Mouse (Mus musculus) hematopoietic stem cell, adult 5-6 weeks (primary cell): Measurements from ENCODE around the gene Pld3. TPM values are rescaled to one million over a fixed set of nuclear protein-coding genes. Genes with fewer than 3 reads are reported as not detected.

Experiments
- ATAC-seq, 2 experiments: fragments of 125-278 bp in 1 of 2; replicated peaks in 1 of 2; 2 replicates each; pipeline ENCODE4 v1.8.0; 2016 to 2017; ENCODE audit warnings: inconsistent platforms in 2 of 2, mild to moderate bottlenecking in 2 of 2, moderate number of reproducible peaks in 2 of 2, low read depth in 1 of 2, moderate TSS enrichment in 1 of 2; ENCODE audit not compliant: low FRiP score in 2 of 2, poor library complexity in 2 of 2, severe bottlenecking in 2 of 2, insufficient read depth in 1 of 2, low TSS enrichment in 1 of 2
- total RNA-seq: library from RNA; stranded (forward); fragments of 172-1452, 232-1000 nt; gene quantifications from 2 replicates; pipeline ENCODE4 v1.2.3, GENCODE M21; 2017

Pld3 gene
- total RNA-seq, 1 experiment from 2014 or later, result 15.2 TPM

- ATAC-seq, result peak; percentile 80 to 83
Measured at GRCm38 (mm10) chr7:27576914-27577313, 23.9 kb upstream of the Pld3 start.

- ATAC-seq, result no peak
Measured at GRCm38 (mm10) chr7:27574124-27574880, 21.3 kb upstream of the Pld3 start.

- no peak for ATAC-seq
Measured at GRCm38 (mm10) chr7:27572133-27572532, 19.1 kb upstream of the Pld3 start.

- ATAC-seq, result no peak
Measured at GRCm38 (mm10) chr7:27569580-27570224, 16.7 kb upstream of the Pld3 start.

- no peak for ATAC-seq
Measured at GRCm38 (mm10) chr7:27560978-27561377, 8.0 kb upstream of the Pld3 start.

GRCm38 (mm10) chr7:27560291-27560887 lies 7.4 kb upstream of the Pld3 start:
- ATAC-seq, result no peak

- no peak for ATAC-seq
Measured at GRCm38 (mm10) chr7:27552070-27552469, 948 bp downstream of the Pld3 start.

- ATAC-seq, result no peak
Measured at GRCm38 (mm10) chr7:27549597-27549996, 3.4 kb downstream of the Pld3 start.

GRCm38 (mm10) chr7:27544675-27545370 lies 8.2 kb downstream of the Pld3 start:
- peak; percentile 80 to 83 for ATAC-seq

GRCm38 (mm10) chr7:27543851-27544250 lies 9.2 kb downstream of the Pld3 start:
- no peak for ATAC-seq

- ATAC-seq, result no peak
Measured at GRCm38 (mm10) chr7:27543065-27543464, 10.0 kb downstream of the Pld3 start.

- peak; percentile 48 to 68 for ATAC-seq
Measured at GRCm38 (mm10) chr7:27542392-27543033, 10.5 kb downstream of the Pld3 start.

GRCm38 (mm10) chr7:27541922-27542321 lies 11.1 kb downstream of the Pld3 start:
- no peak for ATAC-seq

GRCm38 (mm10) chr7:27541431-27541830 lies 11.6 kb downstream of the Pld3 start:
- peak; percentile 78 to 81 for ATAC-seq

- ATAC-seq, result no peak
Measured at GRCm38 (mm10) chr7:27540935-27541334, 12.1 kb downstream of the Pld3 start.

- ATAC-seq, result no peak
Measured at GRCm38 (mm10) chr7:27540521-27540920, 12.5 kb downstream of the Pld3 start.

- no peak for ATAC-seq
Measured at GRCm38 (mm10) chr7:27538797-27539196, 14.2 kb downstream of the Pld3 start.
